Mouse (Mus musculus): ENCODE measurements at regions not wholly inside any gene's neighbourhood (a gene's known extent, or its start where the extent isn't known, plus 50 kb on each side); places are given as distances from the start of the nearest gene placed in this dataset.
A peak's percentile ranks its signal among the peaks of the same experiment; 100 is the strongest.

DNA sequence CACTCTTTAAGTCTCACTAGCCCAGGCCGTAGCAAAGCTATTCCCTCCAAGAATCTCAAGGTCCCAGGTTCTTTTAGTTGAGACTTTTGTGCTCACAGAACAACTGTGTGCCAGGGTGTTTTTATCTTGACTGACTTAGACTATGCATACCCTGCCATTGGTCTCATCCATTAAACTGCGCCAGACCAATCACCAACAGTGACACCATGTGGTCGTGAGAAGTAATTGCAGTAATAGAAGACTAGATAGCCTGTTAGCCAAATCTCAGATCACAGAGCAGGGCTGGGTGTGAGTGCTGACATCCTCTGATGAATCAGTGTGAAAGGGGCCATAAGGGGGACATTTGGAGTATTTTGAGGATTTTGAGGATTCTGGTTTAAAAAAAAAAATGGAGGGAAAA lies 127.8 kb upstream of the Rpl38 start:
- no peak for ATAC-seq (replicated peaks; ENCODE audit: low FRiP score)
- no peaks in the 10 kb centered on the region; the same call in 1 of the 2 replicates for H3K9me3 ChIP-seq (ENCODE audit: control insufficient read depth, low read length)
- 71% methylated on average over 3 of the region's 3 CpGs for WGBS
- no peak for DNase-seq (ENCODE audit: low spot score)
- H3K4me3 ChIP-seq (ENCODE audit: low read depth, low read length), result no peak overlapping the region
- H3K4me1 ChIP-seq (replicated peaks; ENCODE audit: control insufficient read depth, insufficient read depth, low read length), result peaks cover 9% of the 10 kb centered on the region; the same call in 1 of the 2 replicates
- no peak overlapping the region for H3K27ac ChIP-seq (ENCODE audit: low read depth, low read length)
- no peaks in the 10 kb centered on the region for H3K36me3 ChIP-seq (ENCODE audit: control insufficient read depth, insufficient read depth, low read length)
- no peak overlapping the region for H3K4me2 ChIP-seq (ENCODE audit: low read depth, low read length, severe bottlenecking)
- no peaks in the 10 kb centered on the region for H3K27me3 ChIP-seq (ENCODE audit: control insufficient read depth, insufficient read depth, low read length)
- no peak overlapping the region for H3K9ac ChIP-seq (ENCODE audit: low read length)

DNA sequence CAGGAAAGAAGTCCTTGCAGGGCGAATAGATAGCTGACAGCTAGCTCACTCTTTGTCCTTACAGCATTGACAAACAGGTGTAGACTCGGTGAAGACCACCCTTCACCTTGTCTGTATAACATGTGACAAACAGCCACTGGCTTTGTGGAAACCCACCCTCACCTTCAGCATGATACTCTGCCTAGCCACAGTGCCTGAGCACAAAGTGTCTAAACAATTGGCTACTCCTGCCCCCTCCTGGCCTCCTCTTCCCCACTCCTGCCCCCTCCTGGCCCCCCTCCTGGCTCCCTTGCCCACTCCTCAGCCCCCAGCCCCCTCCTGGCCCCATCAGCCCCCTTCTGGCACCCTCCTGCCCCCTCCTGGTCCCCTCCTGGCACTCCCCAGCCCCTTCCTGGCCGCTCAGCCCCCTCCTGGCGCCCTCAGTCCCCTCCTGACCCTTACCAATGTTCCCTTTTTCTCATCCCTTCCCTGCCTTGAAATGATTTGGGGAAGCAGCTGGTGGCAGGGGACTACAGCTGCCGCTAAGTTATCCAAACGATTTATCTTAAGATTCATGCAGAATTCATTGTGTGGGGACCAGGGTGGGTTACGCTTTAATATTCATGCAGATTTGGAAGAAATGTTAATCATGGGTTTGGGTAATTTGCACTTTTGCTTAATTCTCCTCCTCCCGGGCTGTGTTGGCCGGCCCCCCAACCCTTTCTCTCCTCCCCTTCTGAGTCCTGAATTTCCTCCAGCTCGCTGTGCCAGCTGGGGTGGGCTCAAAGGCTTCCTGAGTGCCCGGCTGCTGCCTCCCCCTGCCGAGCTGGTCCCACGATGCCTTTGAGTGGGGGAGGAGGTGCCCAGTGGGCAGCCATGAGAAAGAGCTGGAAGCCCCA lies 131.5 kb upstream of the Rpl38 start:
- no peaks in the 10 kb centered on the region; the same call in 1 of the 2 replicates for H3K9me3 ChIP-seq (ENCODE audit: control insufficient read depth, low read length)
- no peak overlapping the region for H3K4me3 ChIP-seq (ENCODE audit: low read depth, low read length)
- ATAC-seq (replicated peaks; ENCODE audit: low FRiP score), result peak; percentile 65
- peak overlapping the region; percentile 27; the same call in 1 of the 2 replicates for H3K27ac ChIP-seq (ENCODE audit: low read depth, low read length)
- peaks cover 9% of the 10 kb centered on the region; the same call in 1 of the 2 replicates for H3K4me1 ChIP-seq (replicated peaks; ENCODE audit: control insufficient read depth, insufficient read depth, low read length)
- H3K4me2 ChIP-seq (ENCODE audit: low read depth, low read length, severe bottlenecking), result 0 out of 2 replicates have a peak overlapping the region, but pooled peaks have one; percentile 5
- H3K36me3 ChIP-seq (ENCODE audit: control insufficient read depth, insufficient read depth, low read length), result no peaks in the 10 kb centered on the region
- H3K9ac ChIP-seq (ENCODE audit: low read length), result no peak overlapping the region; the same call in 1 of the 2 replicates
- no peaks in the 10 kb centered on the region for H3K27me3 ChIP-seq (ENCODE audit: control insufficient read depth, insufficient read depth, low read length)
- no peak for DNase-seq (ENCODE audit: low spot score)
- 20% methylated on average over 13 of the region's 13 CpGs for WGBS

DNA sequence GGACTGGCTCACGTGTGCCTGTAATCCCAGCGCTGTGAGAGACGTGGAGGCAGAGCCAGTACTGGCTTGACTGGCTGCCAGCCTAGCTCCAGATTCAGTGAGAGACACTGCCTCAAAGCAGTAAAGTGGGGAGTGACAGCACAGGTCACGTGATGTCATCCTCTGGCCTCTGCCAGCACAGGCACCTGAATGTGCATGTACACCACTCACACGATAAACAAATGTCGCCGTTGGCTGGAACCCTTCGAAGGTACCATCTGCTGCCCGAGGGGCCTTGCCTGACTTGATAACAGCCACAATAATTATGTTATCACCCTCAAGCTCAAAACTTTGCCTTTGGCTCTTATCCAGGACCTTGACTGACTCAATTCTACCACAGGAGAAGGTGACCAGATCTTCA lies 132.4 kb upstream of the Rpl38 start:
- no peaks in the 10 kb centered on the region for H3K36me3 ChIP-seq (ENCODE audit: control insufficient read depth, insufficient read depth, low read length)
- H3K4me3 ChIP-seq (ENCODE audit: low read depth, low read length), result no peak overlapping the region
- H3K4me1 ChIP-seq (replicated peaks; ENCODE audit: control insufficient read depth, insufficient read depth, low read length), result peaks cover 9% of the 10 kb centered on the region; the same call in 1 of the 2 replicates
- WGBS, result 90% methylated on average over 9 of the region's 9 CpGs
- H3K9ac ChIP-seq (ENCODE audit: low read length), result no peak overlapping the region
- H3K4me2 ChIP-seq (ENCODE audit: low read depth, low read length, severe bottlenecking), result no peak overlapping the region
- DNase-seq (ENCODE audit: low spot score) (no peak), ATAC-seq (replicated peaks; ENCODE audit: low FRiP score) (no peak)
- H3K9me3 ChIP-seq (ENCODE audit: control insufficient read depth, low read length), result no peaks in the 10 kb centered on the region; the same call in 1 of the 2 replicates
- H3K27ac ChIP-seq (ENCODE audit: low read depth, low read length), result no peak overlapping the region
- no peaks in the 10 kb centered on the region for H3K27me3 ChIP-seq (ENCODE audit: control insufficient read depth, insufficient read depth, low read length)

DNA sequence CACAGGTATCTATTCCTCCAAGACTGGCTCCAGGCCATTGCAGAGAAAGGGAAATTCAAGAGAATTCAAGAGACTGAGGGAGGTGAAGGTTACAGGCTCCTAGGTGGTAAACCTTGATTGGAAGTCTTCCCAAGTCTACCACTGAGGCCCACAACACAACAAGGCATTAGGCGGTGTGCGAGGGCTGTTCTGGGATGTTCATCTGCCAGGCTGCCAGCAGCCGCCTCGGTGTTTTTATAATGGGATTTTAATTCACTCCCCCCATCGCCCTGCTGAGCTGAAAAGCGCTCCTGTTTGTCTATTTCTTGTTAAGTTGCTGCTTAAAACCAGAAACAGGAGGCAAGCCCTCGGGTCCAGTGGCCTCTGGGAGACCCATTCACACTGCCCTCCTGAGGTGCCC lies 133.9 kb upstream of the Rpl38 start:
- Histone ChIP-seq H3K4me2 (ENCODE audit: low read depth, low read length, severe bottlenecking) (no peak overlapping the region), H3K27ac (ENCODE audit: low read depth, low read length) (no peak overlapping the region), H3K4me3 (ENCODE audit: low read depth, low read length) (no peak overlapping the region), H3K4me1 (replicated peaks; ENCODE audit: control insufficient read depth, insufficient read depth, low read length) (peaks cover 9% of the 10 kb centered on the region; the same call in 1 of the 2 replicates), H3K36me3 (ENCODE audit: control insufficient read depth, insufficient read depth, low read length) (no peaks in the 10 kb centered on the region), H3K27me3 (ENCODE audit: control insufficient read depth, insufficient read depth, low read length) (no peaks in the 10 kb centered on the region), H3K9ac (ENCODE audit: low read length) (no peak overlapping the region), H3K9me3 (ENCODE audit: control insufficient read depth, low read length) (no peaks in the 10 kb centered on the region)
- DNase-seq (ENCODE audit: low spot score) (no peak), ATAC-seq (replicated peaks; ENCODE audit: low FRiP score) (no peak)
- WGBS, result 72% methylated on average over 7 of the region's 7 CpGs

DNA sequence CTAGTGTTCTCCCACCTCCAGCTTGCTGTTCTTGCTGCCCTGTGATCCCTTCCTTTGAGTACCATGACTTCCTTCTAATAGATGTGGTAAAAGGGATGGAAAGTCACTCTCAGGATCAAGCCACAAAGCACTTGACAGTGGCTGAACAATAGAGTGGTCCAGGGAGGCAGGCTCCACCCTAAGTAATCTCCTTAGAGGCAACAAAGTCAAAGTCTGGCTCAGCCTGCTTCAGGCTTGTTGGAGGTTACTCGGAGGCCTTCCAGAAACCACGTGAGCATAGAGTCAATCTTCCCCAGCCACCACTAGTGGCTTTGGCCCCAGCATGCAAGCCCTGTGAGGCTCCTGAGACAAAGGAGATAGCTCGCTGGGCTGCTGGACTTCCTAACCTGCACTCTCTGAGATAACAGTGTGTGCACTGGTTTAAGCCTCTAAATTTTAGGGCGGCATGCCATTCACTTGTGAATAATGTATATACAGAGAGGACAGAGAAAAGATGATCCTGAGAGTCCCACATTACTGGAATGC lies 137.0 kb upstream of the Rpl38 start:
- DNase-seq (ENCODE audit: low spot score), result no peak
- no peak overlapping the region for H3K9ac ChIP-seq (ENCODE audit: low read length)
- H3K9me3 ChIP-seq (ENCODE audit: control insufficient read depth, low read length), result no peaks in the 10 kb centered on the region
- no peak overlapping the region for H3K4me2 ChIP-seq (ENCODE audit: low read depth, low read length, severe bottlenecking)
- no peaks in the 10 kb centered on the region for H3K4me1 ChIP-seq (replicated peaks; ENCODE audit: control insufficient read depth, insufficient read depth, low read length)
- no peaks in the 10 kb centered on the region for H3K36me3 ChIP-seq (ENCODE audit: control insufficient read depth, insufficient read depth, low read length)
- H3K27me3 ChIP-seq (ENCODE audit: control insufficient read depth, insufficient read depth, low read length), result no peaks in the 10 kb centered on the region
- H3K27ac ChIP-seq (ENCODE audit: low read depth, low read length), result no peak overlapping the region
- ATAC-seq (replicated peaks; ENCODE audit: low FRiP score), result no peak
- WGBS, result 52% methylated on average over 4 of the region's 4 CpGs
- no peak overlapping the region for H3K4me3 ChIP-seq (ENCODE audit: low read depth, low read length)

DNA sequence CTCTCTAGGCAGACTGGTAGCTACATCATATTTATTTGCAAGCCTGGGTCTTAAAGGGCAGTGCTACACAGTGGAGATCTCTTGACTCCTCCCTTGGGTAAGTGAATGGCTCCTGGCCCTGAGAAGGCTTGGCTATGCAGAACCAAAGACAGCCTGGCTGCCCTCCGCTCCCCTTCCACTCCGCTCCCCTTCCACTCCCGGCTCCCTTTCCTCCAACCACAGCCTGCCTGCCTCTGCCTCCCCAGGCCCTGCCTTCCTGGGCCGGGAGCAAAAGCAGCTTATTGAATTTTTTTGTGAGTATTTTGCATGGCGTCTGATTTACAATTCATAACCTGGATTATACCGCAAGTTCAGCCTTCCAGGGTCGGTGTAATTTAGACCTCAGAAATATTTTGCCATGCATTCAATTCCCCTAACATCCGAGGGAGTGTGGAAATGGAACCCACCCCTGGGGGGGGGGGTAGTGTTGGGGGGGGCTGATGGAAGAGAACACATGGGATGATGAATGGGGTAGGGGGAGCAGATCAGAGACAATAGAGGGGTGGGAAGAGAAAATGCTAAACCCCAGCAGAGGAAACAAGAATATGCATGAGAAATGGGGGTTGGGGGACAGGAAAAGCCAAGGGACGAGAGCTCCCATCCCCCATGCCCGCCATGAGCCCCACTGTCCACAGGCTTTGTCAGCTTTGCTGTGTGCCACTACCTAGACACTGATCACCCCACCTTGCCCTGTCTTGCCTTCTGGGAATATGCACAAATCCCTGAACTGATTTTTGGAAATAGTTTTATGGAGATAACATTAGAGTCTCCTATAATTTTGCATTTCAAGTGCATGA lies 139.2 kb upstream of the Rpl38 start:
- WGBS, result 50% methylated on average over 10 of the region's 10 CpGs
- Histone ChIP-seq H3K9me3 (ENCODE audit: control insufficient read depth, low read length) (no peaks in the 10 kb centered on the region), H3K9ac (ENCODE audit: low read length) (no peak overlapping the region), H3K36me3 (ENCODE audit: control insufficient read depth, insufficient read depth, low read length) (no peaks in the 10 kb centered on the region), H3K4me1 (replicated peaks; ENCODE audit: control insufficient read depth, insufficient read depth, low read length) (no peaks in the 10 kb centered on the region), H3K4me3 (ENCODE audit: low read depth, low read length) (no peak overlapping the region), H3K4me2 (ENCODE audit: low read depth, low read length, severe bottlenecking) (no peak overlapping the region), H3K27ac (ENCODE audit: low read depth, low read length) (no peak overlapping the region; the same call in 1 of the 2 replicates), H3K27me3 (ENCODE audit: control insufficient read depth, insufficient read depth, low read length) (no peaks in the 10 kb centered on the region)
- ATAC-seq (replicated peaks; ENCODE audit: low FRiP score) (no peak), DNase-seq (ENCODE audit: low spot score) (no peak)

DNA sequence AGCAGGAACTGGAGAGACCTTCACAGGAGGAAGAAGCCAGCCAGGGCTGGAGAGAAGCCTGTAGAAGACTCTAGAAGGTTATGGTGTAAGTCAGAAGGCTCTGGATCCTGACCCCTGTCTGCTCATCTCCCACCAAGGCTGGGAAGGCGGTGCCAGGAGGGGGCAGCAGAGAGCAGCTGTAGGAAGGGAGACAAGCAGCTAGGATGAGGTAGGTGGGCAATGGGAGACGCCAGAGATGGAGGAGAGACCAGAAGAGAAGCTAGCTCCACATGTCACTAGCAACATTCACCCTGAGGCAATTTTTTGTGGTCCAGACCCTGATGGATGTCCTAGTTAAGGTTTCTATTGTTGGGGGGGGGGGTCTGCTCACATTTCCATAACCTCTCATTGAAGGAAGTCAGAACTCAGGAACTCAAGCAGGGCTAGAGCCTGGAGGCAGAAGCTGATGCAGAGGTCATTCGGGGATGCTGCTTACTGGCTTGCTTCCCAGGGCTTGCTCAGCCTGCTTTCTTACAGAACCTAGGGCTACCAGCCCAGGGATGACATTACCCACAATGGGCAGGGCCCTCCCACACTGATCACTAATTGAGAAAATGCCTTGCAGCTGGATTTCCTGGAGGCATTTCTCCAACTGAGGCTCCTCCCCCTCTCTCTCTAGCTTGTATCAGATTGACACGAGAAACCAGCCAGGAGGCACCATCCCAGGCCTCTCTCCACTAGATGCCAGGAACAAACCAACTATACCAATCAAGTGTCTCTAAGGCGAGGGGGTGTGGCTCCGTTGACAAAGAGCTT lies 144.7 kb upstream of the Rpl38 start:
- Histone ChIP-seq H3K4me2 (ENCODE audit: low read depth, low read length, severe bottlenecking) (no peak overlapping the region), H3K9ac (ENCODE audit: low read length) (no peak overlapping the region), H3K27me3 (ENCODE audit: control insufficient read depth, insufficient read depth, low read length) (no peaks in the 10 kb centered on the region), H3K9me3 (ENCODE audit: control insufficient read depth, low read length) (no peaks in the 10 kb centered on the region), H3K36me3 (ENCODE audit: control insufficient read depth, insufficient read depth, low read length) (no peaks in the 10 kb centered on the region), H3K4me1 (replicated peaks; ENCODE audit: control insufficient read depth, insufficient read depth, low read length) (0 out of 2 replicates have a peak, but pooled peaks cover 2% of the 10 kb centered on the region), H3K4me3 (ENCODE audit: low read depth, low read length) (no peak overlapping the region), H3K27ac (ENCODE audit: low read depth, low read length) (no peak overlapping the region)
- ATAC-seq (replicated peaks; ENCODE audit: low FRiP score) (0 out of 2 replicates have a peak, but pooled peaks have one; percentile 49), DNase-seq (ENCODE audit: low spot score) (peak; percentile 88)
- WGBS, result 40% methylated on average over 6 of the region's 6 CpGs

DNA sequence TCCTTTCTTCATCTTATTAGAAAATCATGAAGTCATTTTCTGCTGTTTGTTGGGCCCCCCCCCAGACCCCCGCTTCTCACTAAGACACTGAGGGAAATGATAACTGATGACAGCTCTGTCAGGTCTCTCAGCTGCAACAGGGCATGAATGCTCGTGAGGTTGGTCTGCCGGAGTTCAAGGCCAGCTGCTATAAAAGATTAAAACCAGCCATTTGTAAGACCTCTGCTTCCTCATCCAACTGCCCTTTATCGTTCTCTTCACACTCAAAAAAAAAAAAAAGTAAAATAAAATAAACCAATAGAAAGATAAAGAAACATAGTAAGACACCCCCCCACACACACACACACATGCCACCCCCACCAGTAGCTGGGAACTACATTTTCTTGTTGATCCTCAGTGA lies 153.0 kb upstream of the Rpl38 start:
- 62% methylated on average over 4 of the region's 4 CpGs for WGBS
- H3K9me3 ChIP-seq (ENCODE audit: control insufficient read depth, low read length), result no peaks in the 10 kb centered on the region
- H3K27me3 ChIP-seq (ENCODE audit: control insufficient read depth, insufficient read depth, low read length), result no peaks in the 10 kb centered on the region
- no peak overlapping the region for H3K9ac ChIP-seq (ENCODE audit: low read length)
- ATAC-seq (replicated peaks; ENCODE audit: low FRiP score) (no peak), DNase-seq (ENCODE audit: low spot score) (no peak)
- no peak overlapping the region for H3K4me3 ChIP-seq (ENCODE audit: low read depth, low read length)
- H3K27ac ChIP-seq (ENCODE audit: low read depth, low read length), result no peak overlapping the region
- no peaks in the 10 kb centered on the region; the same call in 1 of the 2 replicates for H3K4me1 ChIP-seq (replicated peaks; ENCODE audit: control insufficient read depth, insufficient read depth, low read length)
- no peaks in the 10 kb centered on the region for H3K36me3 ChIP-seq (ENCODE audit: control insufficient read depth, insufficient read depth, low read length)
- no peak overlapping the region for H3K4me2 ChIP-seq (ENCODE audit: low read depth, low read length, severe bottlenecking)

Data from forebrain, embryonic 11.5 days (tissue).